Mouse (Mus musculus) liver, postnatal 0 days (tissue): ENCODE results near the gene Defb45. TPM values are rescaled to one million over a fixed set of nuclear protein-coding genes. Genes with fewer than 3 reads are reported as not detected.
A peak's percentile ranks its signal among the peaks of the same experiment; 100 is the strongest.

Experiments
- ATAC-seq: fragments of 200-750 bp; cut with Nextera tagmentation; 2 replicates; pipeline ENCODE4 v1.8.0; 2017; ENCODE audit warnings: mild to moderate bottlenecking, moderate library complexity
- DNase-seq: peaks from one replicate; pipeline ENCODE4 v3.0.0-alpha.2; 2016
- H3K27ac ChIP-seq: fragments of 300-500 bp; sonication (generic); 2 replicates; pipeline ENCODE4 v1.5.1; 2014; ENCODE audit warnings: antibody characterized with exemption, moderate library complexity, mild to moderate bottlenecking, low read depth
- H3K27me3 ChIP-seq: fragments of 300-500 bp; sonication (generic); 2 replicates; pipeline ENCODE4 v1.6.1; 2014; ENCODE audit warnings: low read length, control low read depth, mixed read lengths; ENCODE audit not compliant: insufficient read depth
- H3K36me3 ChIP-seq: fragments of 300-500 bp; sonication (generic); replicated peaks from 2 replicates; pipeline ENCODE4 v1.6.1; 2014; ENCODE audit warnings: mild to moderate bottlenecking, control low read depth, low read length, moderate library complexity, mixed read lengths; ENCODE audit not compliant: insufficient read depth
- H3K4me1 ChIP-seq: fragments of 300-500 bp; sonication (generic); 2 replicates; pipeline ENCODE4 v1.6.1; 2014; ENCODE audit warnings: antibody characterized with exemption, mild to moderate bottlenecking, control low read depth; ENCODE audit not compliant: insufficient read depth
- H3K4me2 ChIP-seq: fragments of 300-500 bp; sonication (generic); 2 replicates; pipeline ENCODE4 v1.6.1; 2014; ENCODE audit warnings: low read depth, mild to moderate bottlenecking, low read length, moderate library complexity, mixed read lengths
- H3K4me3 ChIP-seq: fragments of 300-500 bp; sonication (generic); 2 replicates; pipeline ENCODE4 v1.5.1; 2014; ENCODE audit warnings: low read depth, low read length
- H3K9ac ChIP-seq: fragments of 300-500 bp; sonication (generic); replicated peaks from 2 replicates; pipeline ENCODE4 v1.6.1; 2014; ENCODE audit warnings: mild to moderate bottlenecking, moderate library complexity
- H3K9me3 ChIP-seq: fragments of 300-500 bp; sonication (generic); 2 replicates; pipeline ENCODE4 v1.6.1; 2016; ENCODE audit warnings: mild to moderate bottlenecking, control low read depth, low read length, mixed read lengths
- CTCF ChIP-seq: sonication (generic); IDR thresholded peaks from 2 replicates; pipeline ENCODE4 v1.5.1; 2016; ENCODE audit warnings: antibody characterized with exemption, low read depth
- EP300 ChIP-seq: IDR thresholded peaks from 2 replicates; pipeline ENCODE4 v1.6.1; 2016; ENCODE audit warnings: antibody characterized with exemption, low read depth, mild to moderate bottlenecking
- WGBS: fragments of 180-500 bp; shearing (Covaris S2); extraction: QIAGEN DNeasy Blood & Tissue Kit; methylation state at CpG from one replicate; pipeline ENCODE4 v1.1.7; 2014; ENCODE audit not compliant: insufficient replicate concordance; 5-methylcytosine and 5-hydroxymethylcytosine counted together
- polyA plus RNA-seq: library from polyadenylated mRNA; unstranded; fragments of >200 nt; fragmentation: Nextera tagmentation; extraction: Ambion mirVana; gene quantifications from 2 replicates; pipeline ENCODE4 v1.2.1, GENCODE M21; 2015

Defb45 gene
- polyA plus RNA-seq, result not detected in 2 replicates

- Histone ChIP-seq H3K4me1 (no peaks in the 10 kb centered on the region), H3K4me3 (no peak within 1 kb of the TSS), H3K9ac (no peak within 1 kb of the TSS), H3K4me2 (no peak within 1 kb of the TSS), H3K36me3 (no peaks in the 10 kb centered on the region), H3K27me3 (no peaks in the 10 kb centered on the region), H3K27ac (no peak within 1 kb of the TSS), H3K9me3 (no peaks in the 10 kb centered on the region)
- TF ChIP-seq EP300 (no peak), CTCF (no peak)
- 64% methylated on average over 7 of the region's 7 CpGs for WGBS
- DNase-seq, result no peak
- no peak for ATAC-seq
Observed at GRCm38 (mm10) chr2:152599299-152599698, at the start of gene Defb45. Defb45 (minus strand) TSS chr2:152599399.

GRCm38 (mm10) chr2:152639406-152640113 lies 40.4 kb upstream of the Defb45 start:
- no peak for DNase-seq
- Histone ChIP-seq H3K27me3 (no peaks in the 10 kb centered on the region), H3K4me2 (no peak overlapping the region), H3K9me3 (no peaks in the 10 kb centered on the region), H3K9ac (no peak overlapping the region), H3K27ac (peak overlapping the region; percentile 34), H3K4me3 (no peak overlapping the region), H3K4me1 (no peaks in the 10 kb centered on the region), H3K36me3 (no peaks in the 10 kb centered on the region)
- no peak for ATAC-seq
- 47% methylated on average over 11 of the region's 11 CpGs for WGBS
- no peak for TF ChIP-seq EP300
- TF ChIP-seq CTCF, result no peak

DNA sequence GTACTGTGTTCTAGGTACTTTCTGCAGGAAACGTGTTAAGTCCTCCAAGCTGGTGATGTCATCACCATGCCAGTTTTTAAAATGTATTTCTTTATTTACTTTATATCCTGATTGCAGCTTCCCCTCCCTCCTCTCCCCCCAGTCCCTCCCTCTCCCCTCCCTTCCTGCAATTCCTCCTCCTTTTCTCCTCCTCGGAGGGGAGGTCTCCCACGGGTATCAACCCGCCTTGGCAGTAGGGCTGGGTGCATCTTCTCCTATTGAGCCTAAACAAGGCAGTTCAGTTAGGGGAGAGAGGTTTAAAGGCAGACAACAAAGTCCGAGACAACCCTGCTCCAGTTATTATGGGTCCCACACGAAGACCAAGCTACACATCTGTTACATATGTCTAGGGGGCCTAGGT lies 39.7 kb upstream of the Defb45 start:
- no peak overlapping the region for H3K4me2 ChIP-seq
- no peak overlapping the region for H3K9ac ChIP-seq
- H3K4me1 ChIP-seq, result no peaks in the 10 kb centered on the region
- H3K27ac ChIP-seq, result peak overlapping the region; percentile 34; the same call in 1 of the 2 replicates
- H3K27me3 ChIP-seq, result no peaks in the 10 kb centered on the region
- H3K4me3 ChIP-seq, result no peak overlapping the region
- no peaks in the 10 kb centered on the region for H3K9me3 ChIP-seq
- TF ChIP-seq EP300 (no peak), CTCF (no peak)
- ATAC-seq, result no peak
- no peaks in the 10 kb centered on the region for H3K36me3 ChIP-seq
- 63% methylated on average over 6 of the region's 6 CpGs for WGBS
- DNase-seq, result no peak

DNA sequence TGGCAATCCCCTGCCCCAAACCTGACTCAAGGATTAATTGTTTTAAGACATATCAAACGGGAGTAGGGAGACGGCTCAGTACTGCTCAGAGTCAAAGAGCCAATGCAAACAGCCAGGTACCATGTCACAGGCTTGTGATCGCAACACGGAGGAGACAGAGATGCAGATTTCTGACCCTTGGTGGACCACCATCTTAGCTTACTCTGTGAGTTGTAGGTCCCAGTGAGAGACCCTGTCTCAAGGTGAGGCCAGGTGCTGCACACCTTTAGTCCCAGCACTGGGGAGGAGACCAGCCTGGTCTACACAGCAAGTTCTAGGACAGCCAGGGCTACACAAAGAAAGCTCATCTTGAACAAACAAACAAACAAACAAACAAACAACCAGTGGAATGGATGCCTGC lies 38.2 kb upstream of the Defb45 start:
- WGBS, result 87% methylated on average over 4 of the region's 4 CpGs
- Histone ChIP-seq H3K27ac (peak overlapping the region; percentile 22; the same call in 1 of the 2 replicates), H3K4me1 (no peaks in the 10 kb centered on the region)

GRCm38 (mm10) chr2:152637006-152637322 lies 37.8 kb upstream of the Defb45 start:
- TF ChIP-seq CTCF, result no peak
- no peak for TF ChIP-seq EP300

More for the DNA sequence above, 38.2 kb upstream of the Defb45 start:
- no peak overlapping the region for H3K9ac ChIP-seq
- H3K9me3 ChIP-seq, result no peaks in the 10 kb centered on the region
- DNase-seq, result no peak
- ATAC-seq, result no peak
- TF ChIP-seq CTCF (no peak), EP300 (no peak)
- H3K4me2 ChIP-seq, result no peak overlapping the region
- no peak overlapping the region for H3K4me3 ChIP-seq
- no peaks in the 10 kb centered on the region for H3K27me3 ChIP-seq
- H3K36me3 ChIP-seq, result no peaks in the 10 kb centered on the region

DNA sequence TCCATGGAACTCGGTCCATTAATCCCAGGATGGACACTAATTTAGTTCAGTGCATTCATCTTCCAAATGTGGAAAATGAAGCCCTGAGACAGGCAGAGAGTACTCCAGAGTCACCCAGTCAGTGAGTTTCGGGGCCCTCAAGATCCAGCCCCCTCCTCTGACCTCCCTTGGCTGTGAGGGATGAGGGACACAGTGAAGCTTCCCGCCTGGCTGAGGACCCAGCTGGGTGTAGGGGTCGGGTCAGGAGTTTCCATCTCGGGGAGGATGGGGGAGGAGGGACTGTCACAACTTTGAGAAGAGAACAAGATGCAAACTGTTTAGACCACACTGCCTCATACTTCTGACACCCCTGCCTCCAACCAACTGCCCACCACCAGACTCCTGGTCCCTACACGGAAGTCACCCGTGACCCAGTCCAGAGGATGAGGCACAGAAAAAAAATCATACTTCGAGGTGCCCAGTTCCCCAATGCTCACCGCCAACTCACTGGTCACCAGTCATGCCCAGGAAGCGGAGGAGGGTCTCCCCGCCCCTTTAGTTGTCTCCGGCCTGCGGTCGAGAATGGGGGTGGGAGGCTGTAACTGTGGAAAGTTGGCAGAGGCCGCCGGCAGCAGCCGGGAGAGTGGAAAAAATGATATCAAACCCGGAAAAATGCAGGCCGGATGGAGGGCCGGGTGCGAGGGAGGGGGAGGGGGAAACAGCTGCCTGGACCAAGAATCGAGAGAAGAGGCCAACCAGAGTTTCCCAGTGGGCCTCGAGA lies 37.2 kb upstream of the Defb45 start:
- Histone ChIP-seq H3K9me3 (no peaks in the 10 kb centered on the region), H3K27ac (peak overlapping the region; percentile 50), H3K4me1 (no peaks in the 10 kb centered on the region), H3K4me2 (no peak overlapping the region), H3K36me3 (no peaks in the 10 kb centered on the region), H3K9ac (no peak overlapping the region), H3K27me3 (no peaks in the 10 kb centered on the region), H3K4me3 (no peak overlapping the region)
- 59% methylated on average over 23 of the region's 23 CpGs for WGBS
- ATAC-seq, result peak; percentile 35; the same call in 1 of the 2 replicates
- DNase-seq, result peak; percentile 46
- TF ChIP-seq CTCF (no peak), EP300 (no peak)

More at GRCm38 (mm10) chr2:152637006-152637322, 37.8 kb upstream of the Defb45 start:
- 71% methylated on average over 6 of the region's 6 CpGs for WGBS
- no peaks in the 10 kb centered on the region for H3K36me3 ChIP-seq
- H3K4me1 ChIP-seq, result no peaks in the 10 kb centered on the region
- no peak overlapping the region for H3K9ac ChIP-seq
- H3K27ac ChIP-seq, result peak overlapping the region; percentile 50
- DNase-seq (no peak), ATAC-seq (no peak)
- H3K4me3 ChIP-seq, result no peak overlapping the region
- no peaks in the 10 kb centered on the region for H3K9me3 ChIP-seq
- no peak overlapping the region for H3K4me2 ChIP-seq
- H3K27me3 ChIP-seq, result no peaks in the 10 kb centered on the region
